Mouse (Mus musculus) layer of hippocampus, adult 11-12 months (tissue): ENCODE results near the gene Zbtb3.
A peak's percentile ranks its signal among the peaks of the same experiment; 100 is the strongest.

Source experiments
- DNase-seq: peaks from one replicate; pipeline ENCODE4 v3.0.0; 2022; ENCODE audit warnings: low spot score

The Zbtb3 gene

GRCm38 (mm10) chr19:8802130-8802821 is at the start of gene Zbtb3:
Zbtb3 (plus strand) TSS chr19:8802555.
- DNase-seq: peak; percentile 97

GRCm38 (mm10) chr19:8755652-8756051 is 46.7 kb upstream of the Zbtb3 start:
- DNase-seq: no peak

GRCm38 (mm10) chr19:8756635-8757387 is 45.5 kb upstream of the Zbtb3 start, which contains the start of gene Nxf1:
Nxf1 (plus strand) TSS chr19:8757073.
- peak; percentile 91 for DNase-seq

- no peak for DNase-seq
Measured at GRCm38 (mm10) chr19:8757471-8757998, 44.8 kb upstream of the Zbtb3 start.

- no peak for DNase-seq
Measured at GRCm38 (mm10) chr19:8758899-8759298, 43.5 kb upstream of the Zbtb3 start.

- DNase-seq: no peak
Measured at GRCm38 (mm10) chr19:8760757-8761156, 41.6 kb upstream of the Zbtb3 start.

- DNase-seq: no peak
Measured at GRCm38 (mm10) chr19:8763276-8763675, 39.1 kb upstream of the Zbtb3 start.

GRCm38 (mm10) chr19:8765562-8765961 is 36.8 kb upstream of the Zbtb3 start:
- DNase-seq: no peak

GRCm38 (mm10) chr19:8770567-8771270 is 31.6 kb upstream of the Zbtb3 start, which contains the start of gene Tmem223:
Tmem223 (plus strand) TSS chr19:8770996.
- DNase-seq: peak; percentile 82

- no peak for DNase-seq
Measured at GRCm38 (mm10) chr19:8772996-8773395, 29.4 kb upstream of the Zbtb3 start.

- no peak for DNase-seq
Measured at GRCm38 (mm10) chr19:8773409-8773808, 28.9 kb upstream of the Zbtb3 start.

- peak; percentile 97 for DNase-seq
Measured at GRCm38 (mm10) chr19:8774086-8774835, 28.1 kb upstream of the Zbtb3 start, which contains the start of gene Tmem179b. Tmem179b (minus strand) TSS chr19:8774467.

GRCm38 (mm10) chr19:8774951-8775421 is 27.4 kb upstream of the Zbtb3 start:
- DNase-seq: no peak

GRCm38 (mm10) chr19:8786008-8786781 is 16.2 kb upstream of the Zbtb3 start, which contains the start of gene Taf6l:
Taf6l (minus strand) TSS chr19:8786417.
- DNase-seq: peak; percentile 95

GRCm38 (mm10) chr19:8788521-8788920 is 13.8 kb upstream of the Zbtb3 start:
- no peak for DNase-seq

GRCm38 (mm10) chr19:8789171-8789570 is 13.2 kb upstream of the Zbtb3 start:
- no peak for DNase-seq

- DNase-seq: no peak
Measured at GRCm38 (mm10) chr19:8790171-8790570, 12.2 kb upstream of the Zbtb3 start.

GRCm38 (mm10) chr19:8798264-8798946 is 4.0 kb upstream of the Zbtb3 start, which contains the start of gene Polr2g:
Polr2g (minus strand) TSS chr19:8798577.
- peak; percentile 94 for DNase-seq

- no peak for DNase-seq
Measured at GRCm38 (mm10) chr19:8798947-8799315, 3.4 kb upstream of the Zbtb3 start.
